In the genomic region with DNA sequence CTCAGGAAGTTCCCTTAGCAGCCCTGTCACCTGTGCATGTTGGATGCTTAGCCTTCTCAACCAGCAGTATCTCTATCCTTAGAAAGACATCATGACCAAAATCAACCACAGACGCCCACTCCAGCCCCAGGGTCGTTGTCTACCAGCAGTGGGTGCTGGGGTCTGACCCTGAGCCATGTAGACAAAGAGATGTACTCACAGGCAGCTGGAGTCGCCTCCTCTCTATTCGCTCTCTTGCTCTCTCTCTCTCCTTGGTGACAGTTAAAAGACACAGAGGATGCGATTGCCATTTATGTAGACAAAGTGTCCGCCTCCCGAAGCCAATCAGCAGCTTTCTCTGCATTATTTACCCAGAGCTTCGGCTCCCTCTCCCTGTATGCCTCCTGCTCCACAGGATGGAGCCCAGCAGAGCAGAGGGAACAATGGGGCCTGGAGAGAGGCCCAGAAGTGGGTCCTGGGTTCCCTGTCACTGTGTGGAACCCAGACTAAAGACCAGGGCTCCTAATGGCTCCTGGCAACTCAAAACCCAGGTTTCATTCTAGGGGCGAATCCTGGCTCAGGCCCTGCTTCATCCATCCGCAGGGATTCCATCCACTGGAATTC, we compare ENCODE assay signal across 11 mouse cellular contexts. TPM values are rescaled to one million over a fixed set of nuclear protein-coding genes. Genes with fewer than 3 reads are reported as not detected.
DNase-seq lines count a peak whose midpoint lies in the region; ATAC-seq and TF ChIP-seq lines count a peak whose summit lies in the region.
"Had no signal": no experiment of that assay in that cellular context is flagged by ENCODE, and none has a peak within 500 bp of the region (broad histone marks: within the 10 kb centered on the region; RNA-seq: fewer than 3 reads in every experiment).

No protein-coding gene starts in this region.

- no peaks in the 10 kb centered on the region for H3K27me3 ChIP-seq in lung, embryonic 14.5 days (ENCODE audit: insufficient read depth, low read length)
- H3K27me3 ChIP-seq in forebrain, embryonic 16.5 days (replicated peaks; ENCODE audit: control insufficient read depth, insufficient read depth, low read length): no peaks in the 10 kb centered on the region
- H3K27me3 ChIP-seq in midbrain, embryonic 13.5 days: no peaks in the 10 kb centered on the region
- H3K27me3 ChIP-seq: liver, embryonic 15.5 days had no signal

- ATAC-seq in lung, embryonic 14.5 days (ENCODE audit: insufficient read depth): no peak
- peak; percentile 38 for ATAC-seq in forebrain, embryonic 16.5 days
- ATAC-seq in midbrain, embryonic 13.5 days: peak; percentile 48

- no peaks in the 10 kb centered on the region for H3K36me3 ChIP-seq in lung, embryonic 14.5 days (ENCODE audit: insufficient read depth)
- H3K36me3 ChIP-seq in forebrain, embryonic 16.5 days (ENCODE audit: control insufficient read depth, insufficient read depth): no peaks in the 10 kb centered on the region
- H3K36me3 ChIP-seq in midbrain, embryonic 13.5 days: no peaks in the 10 kb centered on the region
- H3K36me3 ChIP-seq: liver, embryonic 15.5 days had no signal

- 0 out of 2 replicates have a peak overlapping the region, but pooled peaks have one; percentile 7 for H3K27ac ChIP-seq in lung, embryonic 14.5 days (ENCODE audit: low read depth)
- H3K27ac ChIP-seq in forebrain, embryonic 16.5 days (ENCODE audit: low read length): no peak overlapping the region
- H3K27ac ChIP-seq in midbrain, embryonic 13.5 days: peak overlapping the region; percentile 60; the same call in 1 of the 2 replicates
- H3K27ac ChIP-seq: liver, embryonic 15.5 days had no signal

- 68% methylated on average over 10 of the region's 10 CpGs for WGBS in lung, embryonic 14.5 days
- WGBS in lung, adult 2 months: 73% methylated on average over 10 of the region's 10 CpGs
- 50% methylated on average over 10 of the region's 10 CpGs for WGBS in forebrain, embryonic 16.5 days
- 46% methylated on average over 10 of the region's 10 CpGs for WGBS in midbrain, embryonic 13.5 days

- TF ChIP-seq CTCF in lung, embryonic 14.5 days (IDR thresholded peaks at IDR 0.05; ENCODE audit: low read depth): no peak
- no peak for TF ChIP-seq CTCF in lung, adult 2 months (IDR thresholded peaks at IDR 0.05; ENCODE audit: insufficient read depth, low read length)

- H3K9ac ChIP-seq in lung, embryonic 14.5 days: no peak overlapping the region
- no peak overlapping the region for H3K9ac ChIP-seq in forebrain, embryonic 16.5 days (replicated peaks; ENCODE audit: low read depth, low read length)
- H3K9ac ChIP-seq in midbrain, embryonic 13.5 days (replicated peaks): 0 out of 2 replicates have a peak overlapping the region, but pooled peaks have one; percentile 10
- H3K9ac ChIP-seq: liver, embryonic 15.5 days had no signal

- H3K9me3 ChIP-seq in lung, embryonic 14.5 days (ENCODE audit: low read depth, low read length): no peaks in the 10 kb centered on the region
- H3K9me3 ChIP-seq in forebrain, embryonic 16.5 days (ENCODE audit: control insufficient read depth, low read length): no peaks in the 10 kb centered on the region
- H3K9me3 ChIP-seq in midbrain, embryonic 13.5 days: no peaks in the 10 kb centered on the region
- H3K9me3 ChIP-seq: liver, embryonic 15.5 days had no signal

- DNase-seq in embryo, embryonic 9.5 days (ENCODE audit: extremely low spot score): peak; percentile 12
- DNase-seq in embryo, embryonic 11 days: no peak
- no peak for DNase-seq in lung, embryonic 14.5 days
- no peak for DNase-seq in lung, adult 2 months
- no peak for DNase-seq in kidney, adult 8-10 months
- DNase-seq in thymus, postnatal 0 days (ENCODE audit: low spot score): no peak
- DNase-seq: adrenal gland, postnatal 25 days; kidney, adult 11 months had no signal

- H3K4me1 ChIP-seq in lung, embryonic 14.5 days (ENCODE audit: insufficient read depth): peaks cover 29% of the 10 kb centered on the region
- no peaks in the 10 kb centered on the region for H3K4me1 ChIP-seq in lung, adult 2 months (ENCODE audit: control insufficient read depth, insufficient read depth, low read length)
- H3K4me1 ChIP-seq in forebrain, embryonic 16.5 days (replicated peaks; ENCODE audit: control insufficient read depth, insufficient read depth, low read length): no peaks in the 10 kb centered on the region
- H3K4me1 ChIP-seq in midbrain, embryonic 13.5 days (replicated peaks): peaks cover 17% of the 10 kb centered on the region

- no peak overlapping the region for H3K4me2 ChIP-seq in lung, embryonic 14.5 days
- H3K4me2 ChIP-seq in forebrain, embryonic 16.5 days (ENCODE audit: low read length): no peak overlapping the region
- H3K4me2 ChIP-seq in midbrain, embryonic 13.5 days (replicated peaks): no peak overlapping the region
- H3K4me2 ChIP-seq: liver, embryonic 15.5 days had no signal

- TF ChIP-seq POLR2A in lung, adult 2 months (IDR thresholded peaks at IDR 0.05; ENCODE audit: borderline replicate concordance, extremely low read depth, low read depth, low read length): no peak

- no peak overlapping the region for H3K4me3 ChIP-seq in lung, embryonic 14.5 days (ENCODE audit: low read depth, low read length)
- H3K4me3 ChIP-seq in lung, adult 2 months (replicated peaks; ENCODE audit: extremely low read depth, low read depth, low read length): no peak overlapping the region
- H3K4me3 ChIP-seq in forebrain, embryonic 16.5 days (replicated peaks; ENCODE audit: low read length): no peak overlapping the region
- 0 out of 2 replicates have a peak overlapping the region, but pooled peaks have one; percentile 1 for H3K4me3 ChIP-seq in midbrain, embryonic 13.5 days (replicated peaks)
- H3K4me3 ChIP-seq: liver, embryonic 15.5 days had no signal

RNA-seq across cellular contexts. Expression of a gene that starts 7.7 kb away (rescaled TPM):
- polyA plus RNA-seq in lung, embryonic 14.5 days (2014; fragmentation: Nextera tagmentation; extraction: Ambion mirVana): 13.1 and 13.4 TPM in 2 replicates
- 1.5 and 3.6 TPM in 2 replicates for polyA plus RNA-seq in lung, adult 2 months (2012; rRNA removed)
- 3.2 and 4.4 TPM in 2 replicates for polyA plus RNA-seq in forebrain, embryonic 16.5 days (2015; fragmentation: Nextera tagmentation; extraction: Ambion mirVana)
- polyA plus RNA-seq in midbrain, embryonic 13.5 days (2015; fragmentation: Nextera tagmentation; extraction: Ambion mirVana): 17.8 and 43.0 TPM in 2 replicates
- 4.9 and 7.8 TPM in 2 replicates for polyA plus RNA-seq in thymus, postnatal 0 days (2015; fragmentation: Nextera tagmentation; extraction: Ambion mirVana)
